Comparison of ENCODE assay signal across 7 mouse cellular contexts in the genomic region with DNA sequence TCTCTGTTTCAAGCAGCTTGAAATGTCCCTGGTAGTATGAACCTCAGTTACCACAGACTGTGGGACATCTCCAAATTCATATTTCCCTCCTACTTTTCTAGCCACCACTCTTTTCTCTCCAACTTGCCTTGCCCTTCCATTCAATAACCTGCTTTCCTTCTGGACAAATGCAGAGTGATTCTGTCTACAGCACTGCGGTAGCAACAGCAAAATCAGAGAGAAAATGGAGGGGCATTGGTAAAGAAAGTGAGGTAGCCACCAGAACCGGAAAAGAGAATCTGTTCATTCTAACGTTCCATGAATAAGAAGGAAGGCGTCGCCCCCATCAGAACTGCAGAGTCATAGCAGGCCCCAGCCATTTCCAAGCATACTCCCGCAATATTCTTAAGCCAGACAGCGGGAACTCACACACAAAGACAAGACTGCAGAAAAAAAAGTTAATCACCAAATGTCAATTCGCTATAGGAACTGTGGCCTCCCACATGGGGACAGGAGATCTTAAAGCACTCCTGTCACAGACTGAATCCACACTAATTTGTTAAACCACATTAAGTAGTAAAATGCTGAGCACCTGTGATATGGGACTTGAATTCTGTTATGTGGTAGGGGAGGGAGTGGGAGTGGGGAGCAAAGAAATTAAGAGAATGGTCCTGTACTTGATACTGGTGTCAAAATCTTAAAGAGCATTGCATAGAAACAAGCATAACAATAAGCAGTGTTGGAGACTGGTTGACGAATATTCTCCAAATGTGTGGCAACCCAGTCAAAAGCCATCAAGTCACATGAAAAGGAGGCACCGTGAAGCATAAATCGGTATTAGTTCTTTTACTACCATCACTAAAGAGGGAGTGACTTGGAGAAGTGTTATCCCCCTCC. TPM values are rescaled to one million over a fixed set of nuclear protein-coding genes. Genes with fewer than 3 reads are reported as not detected.
DNase-seq lines count a peak whose midpoint lies in the region; ATAC-seq and TF ChIP-seq lines count a peak whose summit lies in the region.

No protein-coding gene starts in this region.

- no peak overlapping the region for H3K9ac ChIP-seq in MEL (ENCODE audit: control insufficient read depth, low read depth, low read length, poor library complexity, severe bottlenecking)
- H3K9ac ChIP-seq in embryonic facial prominence, embryonic 12.5 days: peak overlapping the region; percentile 93
- peak overlapping the region; percentile 98 for H3K9ac ChIP-seq in hindbrain, embryonic 12.5 days
- H3K9ac ChIP-seq in limb, embryonic 15.5 days: no peak overlapping the region

- DNase-seq in MEL (ENCODE audit: low read depth, low spot score): peak; percentile 48
- DNase-seq in retina, embryonic 14.5 days (ENCODE audit: low spot score): peak; percentile 47

- peak; percentile 1; the same call in 1 of the 2 replicates for TF ChIP-seq RAD21 in MEL (IDR thresholded peaks at IDR 0.05; ENCODE audit: low read depth, low read length)

- no peak overlapping the region for H3K27ac ChIP-seq in MEL (ENCODE audit: control insufficient read depth, low read depth, low read length)
- 0 out of 2 replicates have a peak overlapping the region, but pooled peaks have one; percentile 95 for H3K27ac ChIP-seq in embryonic facial prominence, embryonic 12.5 days
- H3K27ac ChIP-seq in hindbrain, embryonic 12.5 days: peak overlapping the region; percentile 100
- H3K27ac ChIP-seq in limb, embryonic 15.5 days: peak overlapping the region; percentile 92; the same call in 1 of the 2 replicates

- H3K9me3 ChIP-seq in E14TG2a.4 (ENCODE audit: low read length) (peaks cover 4% of the 10 kb centered on the region; the same call in 1 of the 2 replicates), MEL (replicated peaks; ENCODE audit: insufficient read depth, low read length) (no peaks in the 10 kb centered on the region)
- H3K9me3 ChIP-seq in embryonic facial prominence, embryonic 12.5 days: no peaks in the 10 kb centered on the region
- H3K9me3 ChIP-seq in hindbrain, embryonic 12.5 days (replicated peaks): no peaks in the 10 kb centered on the region
- H3K9me3 ChIP-seq in limb, embryonic 15.5 days: no peaks in the 10 kb centered on the region

- H3K79me2 ChIP-seq in MEL (ENCODE audit: control insufficient read depth, insufficient read depth, low read length, poor library complexity): no peaks in the 10 kb centered on the region; the same call in 1 of the 2 replicates

- no peak for ATAC-seq in embryonic facial prominence, embryonic 12.5 days (ENCODE audit: insufficient number of reproducible peaks, insufficient read depth, low FRiP score, low TSS enrichment)
- no peak for ATAC-seq in hindbrain, embryonic 12.5 days (ENCODE audit: low FRiP score)
- no peak for ATAC-seq in limb, embryonic 15.5 days (ENCODE audit: insufficient number of reproducible peaks, low FRiP score, low TSS enrichment, low read depth)
- no peak for ATAC-seq in monocyte, adult 5-6 weeks (replicated peaks; ENCODE audit: insufficient number of reproducible peaks, low FRiP score, low TSS enrichment, poor library complexity, severe bottlenecking)

- H3K36me3 ChIP-seq in E14TG2a.4 (ENCODE audit: insufficient read depth, low read length): peaks cover 26% of the 10 kb centered on the region
- peaks cover 0 to 5% of the 10 kb centered on the region in 2 experiments; a peak in 2 of 4 replicates for H3K36me3 ChIP-seq in MEL (ENCODE audit: control insufficient read depth in 1 of 2, insufficient read depth in 2 of 2, low read length in 2 of 2)
- peaks cover 20% of the 10 kb centered on the region; the same call in 1 of the 2 replicates for H3K36me3 ChIP-seq in embryonic facial prominence, embryonic 12.5 days
- H3K36me3 ChIP-seq in hindbrain, embryonic 12.5 days: peaks cover 25% of the 10 kb centered on the region
- H3K36me3 ChIP-seq in limb, embryonic 15.5 days: peaks cover 19% of the 10 kb centered on the region

- no peak for TF ChIP-seq POLR2A in MEL (IDR thresholded peaks at IDR 0.05; ENCODE audit: control insufficient read depth in 1 of 2, insufficient read depth in 1 of 2, low read depth in 1 of 2, low read length in 2 of 2, poor library complexity in 1 of 2)

- H3K4me1 ChIP-seq in E14TG2a.4 (replicated peaks; ENCODE audit: low read depth, low read length): peaks cover 19% of the 10 kb centered on the region
- H3K4me1 ChIP-seq in MEL (ENCODE audit: control insufficient read depth in 1 of 2, insufficient read depth in 2 of 2, low read length in 2 of 2): peaks cover 0 to 12% of the 10 kb centered on the region in 2 experiments; a peak in 2 of 4 replicates
- peaks cover 8% of the 10 kb centered on the region; the same call in 1 of the 2 replicates for H3K4me1 ChIP-seq in embryonic facial prominence, embryonic 12.5 days
- H3K4me1 ChIP-seq in hindbrain, embryonic 12.5 days: peaks cover 12% of the 10 kb centered on the region
- peaks cover 11% of the 10 kb centered on the region for H3K4me1 ChIP-seq in limb, embryonic 15.5 days

- H3K27me3 ChIP-seq in E14TG2a.4 (ENCODE audit: insufficient read depth, low read length) (no peaks in the 10 kb centered on the region), MEL (ENCODE audit: control insufficient read depth in 1 of 2, insufficient read depth in 2 of 2, low read length in 2 of 2) (no peaks in the 10 kb centered on the region)
- no peaks in the 10 kb centered on the region for H3K27me3 ChIP-seq in embryonic facial prominence, embryonic 12.5 days
- H3K27me3 ChIP-seq in hindbrain, embryonic 12.5 days: no peaks in the 10 kb centered on the region
- H3K27me3 ChIP-seq in limb, embryonic 15.5 days: no peaks in the 10 kb centered on the region

- H3K4me2 ChIP-seq in embryonic facial prominence, embryonic 12.5 days (replicated peaks): peak overlapping the region; percentile 70
- H3K4me2 ChIP-seq in hindbrain, embryonic 12.5 days (replicated peaks): peak overlapping the region; percentile 53
- peak overlapping the region; percentile 79 for H3K4me2 ChIP-seq in limb, embryonic 15.5 days

- WGBS in embryonic facial prominence, embryonic 12.5 days: 13% methylated on average over 11 of the region's 11 CpGs
- 12% methylated on average over 11 of the region's 11 CpGs for WGBS in hindbrain, embryonic 12.5 days
- 16% methylated on average over 11 of the region's 11 CpGs for WGBS in limb, embryonic 15.5 days

- TF ChIP-seq CTCF in E14TG2a.4 (conservative IDR thresholded peaks at IDR 0.05; ENCODE audit: low read length) (no peak), MEL (IDR thresholded peaks at IDR 0.05 in 2 of 3, conservative IDR thresholded peaks at IDR 0.05 in 1 of 3; ENCODE audit: control insufficient read depth in 1 of 3, insufficient read depth in 1 of 3, low read depth in 2 of 3, low read length in 3 of 3, poor library complexity in 1 of 3, severe bottlenecking in 1 of 3) (no peak)

- H3K4me3 ChIP-seq in E14TG2a.4 (replicated peaks; ENCODE audit: low read length): peak overlapping the region; percentile 97
- H3K4me3 ChIP-seq in MEL (ENCODE audit: control insufficient read depth in 1 of 2, insufficient read depth in 1 of 2, low read depth in 2 of 2, low read length in 2 of 2): peak overlapping the region; percentile 77 to 98
- peak overlapping the region; percentile 83 for H3K4me3 ChIP-seq in embryonic facial prominence, embryonic 12.5 days
- H3K4me3 ChIP-seq in hindbrain, embryonic 12.5 days: peak overlapping the region; percentile 94
- H3K4me3 ChIP-seq in limb, embryonic 15.5 days: peak overlapping the region; percentile 98

- no peak for TF ChIP-seq EP300 in MEL (IDR thresholded peaks at IDR 0.05; ENCODE audit: low read depth in 1 of 2, low read length in 2 of 2)

TF ChIP-seq in MEL, 35 proteins besides CTCF, POLR2A, EP300 and RAD21:
- no peak for TF ChIP-seq KAT2A (conservative IDR thresholded peaks at IDR 0.05; ENCODE audit: low read depth, low read length)
- no peak for TF ChIP-seq HCFC1 (IDR thresholded peaks at IDR 0.05; ENCODE audit: low read depth, low read length)
- no peak for TF ChIP-seq MYC (IDR thresholded peaks at IDR 0.05; ENCODE audit: low read depth, low read length)
- no peak for TF ChIP-seq BHLHE40 (IDR thresholded peaks at IDR 0.05; ENCODE audit: borderline replicate concordance, low read depth, low read length)
- no peak for TF ChIP-seq RCOR1 (IDR thresholded peaks at IDR 0.05; ENCODE audit: low read depth, low read length)

RNA-seq across cellular contexts. Expression of a gene that starts 1.9 kb away (rescaled TPM):
- total RNA-seq in MEL (2012; rRNA removed): 1.9 and 4.4 TPM in 2 replicates
- polyA plus RNA-seq in MEL (2012; ENCODE audit: insufficient read depth in 1 of 2, insufficient read length in 2 of 2, low read depth in 1 of 2, low replicate concordance in 2 of 2, missing spikeins in 1 of 2): 1 to 10 TPM in 1 of 2 experiments, not detected in 1; 4.4 TPM
- polyA plus RNA-seq in embryonic facial prominence, embryonic 12.5 days (2016; fragmentation: Nextera tagmentation; extraction: Ambion mirVana): 198 and 199 TPM in 2 replicates
- 402 and 407 TPM in 2 replicates for polyA plus RNA-seq in hindbrain, embryonic 12.5 days (2016; fragmentation: Nextera tagmentation; extraction: Ambion mirVana)
- polyA plus RNA-seq in limb, embryonic 15.5 days (2015; fragmentation: Nextera tagmentation; extraction: Ambion mirVana): 106 and 125 TPM in 2 replicates
- 0.96 to 1.1 TPM in 2 of 3 replicates, not detected in the other for total RNA-seq in monocyte, adult 5-6 weeks (2017)

Comparison
In these comparisons a context has a peak if more than half of its experiments do, and no peak if none do; other contexts are left out.
1. H3K9ac ChIP-seq: peak in embryonic facial prominence, embryonic 12.5 days (single experiment) and hindbrain, embryonic 12.5 days (single experiment); none in MEL (single experiment) and limb, embryonic 15.5 days (single experiment).
2. RNA of a gene that starts 1.9 kb away (polyA plus RNA-seq): 402 to 407 TPM in hindbrain, embryonic 12.5 days, 198 to 199 TPM in embryonic facial prominence, embryonic 12.5 days and 106 to 125 TPM in limb, embryonic 15.5 days; 4.4 TPM in MEL; every median in the first group is over 10 times any median in the second.
3. Peak in every context shown above with its lines, with median percentiles within 50 percentile points of each other: H3K4me3 ChIP-seq and H3K4me2 ChIP-seq.